Mouse (Mus musculus) embryonic facial prominence, embryonic 13.5 days (tissue): Measurements from ENCODE around the gene Txndc2. TPM values are rescaled to one million over a fixed set of nuclear protein-coding genes. Genes with fewer than 3 reads are reported as not detected.

ENCODE experiments used
- ATAC-seq: fragments of 200-750 bp; cut with Nextera tagmentation; 2 replicates; pipeline ENCODE4 v1.8.0; 2017; ENCODE audit warnings: low read depth; ENCODE audit not compliant: insufficient number of reproducible peaks, insufficient read depth, low FRiP score, low TSS enrichment
- H3K27ac ChIP-seq: fragments of 300-500 bp; sonication (generic); 2 replicates; pipeline ENCODE4 v1.5.1; 2015; ENCODE audit warnings: moderate library complexity, mild to moderate bottlenecking, inconsistent platforms
- H3K27me3 ChIP-seq: fragments of 300-500 bp; sonication (generic); 2 replicates; pipeline ENCODE4 v1.6.1; 2015; ENCODE audit warnings: mild to moderate bottlenecking, inconsistent platforms
- H3K36me3 ChIP-seq: fragments of 300-500 bp; sonication (generic); 2 replicates; pipeline ENCODE4 v1.6.1; 2015; ENCODE audit warnings: mild to moderate bottlenecking, inconsistent platforms
- H3K4me1 ChIP-seq: fragments of 300-500 bp; sonication (generic); 2 replicates; pipeline ENCODE4 v1.6.1; 2015; ENCODE audit warnings: inconsistent platforms
- H3K4me2 ChIP-seq: fragments of 300-500 bp; sonication (generic); 2 replicates; pipeline ENCODE4 v1.6.1; 2015; ENCODE audit warnings: moderate library complexity, mild to moderate bottlenecking, inconsistent platforms
- H3K4me3 ChIP-seq: fragments of 300-500 bp; sonication (generic); 2 replicates; pipeline ENCODE4 v1.5.1; 2015; ENCODE audit warnings: mild to moderate bottlenecking, inconsistent platforms
- H3K9ac ChIP-seq: fragments of 300-500 bp; sonication (generic); 2 replicates; pipeline ENCODE4 v1.6.1; 2015; ENCODE audit warnings: mild to moderate bottlenecking, inconsistent platforms
- H3K9me3 ChIP-seq: fragments of 300-500 bp; sonication (generic); 2 replicates; pipeline ENCODE4 v1.6.1; 2016; ENCODE audit warnings: inconsistent platforms
- WGBS: fragments of 180-500 bp; shearing (Covaris S2); methylation state at CpG from one replicate; pipeline ENCODE4 v1.1.7; 2015; ENCODE audit warnings: mixed read lengths; 5-methylcytosine and 5-hydroxymethylcytosine counted together
- polyA plus RNA-seq: library from polyadenylated mRNA; unstranded; fragments of >200 nt; fragmentation: Nextera tagmentation; extraction: Ambion mirVana; gene quantifications from 2 replicates; pipeline ENCODE4 v1.2.1, GENCODE M21; 2015

Gene Txndc2
- polyA plus RNA-seq, 1 experiment from 2014 or later: not detected

DNA sequence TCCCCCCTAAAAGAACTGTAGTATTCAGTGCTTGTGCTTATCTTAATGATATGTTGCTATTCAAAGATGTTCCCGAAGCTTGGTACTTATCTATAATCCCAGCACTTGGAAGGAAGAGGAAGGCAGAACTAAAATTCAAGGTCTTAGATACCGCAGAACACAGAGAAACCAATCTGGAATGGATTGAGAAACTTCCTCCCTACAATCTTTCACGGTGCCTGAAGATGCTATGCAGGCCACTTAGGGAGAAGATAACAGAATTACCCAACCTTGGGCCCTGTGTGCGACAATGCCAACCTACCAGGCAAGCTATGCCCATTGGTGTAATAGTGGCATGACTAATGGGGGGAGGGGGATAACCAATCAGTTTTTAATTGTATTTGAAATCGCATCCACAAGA, 33.2 kb downstream of the Txndc2 start:
- no peak overlapping the region for H3K4me2 ChIP-seq
- no peak overlapping the region for H3K27ac ChIP-seq
- no peak for ATAC-seq
- 71% methylated on average over 5 of the region's 5 CpGs for WGBS
- no peak overlapping the region for H3K4me3 ChIP-seq
- no peak overlapping the region for H3K9ac ChIP-seq
- H3K9me3 ChIP-seq: no peaks in the 10 kb centered on the region
- no peaks in the 10 kb centered on the region for H3K36me3 ChIP-seq
- peaks cover 41% of the 10 kb centered on the region for H3K4me1 ChIP-seq
- no peaks in the 10 kb centered on the region for H3K27me3 ChIP-seq

DNA sequence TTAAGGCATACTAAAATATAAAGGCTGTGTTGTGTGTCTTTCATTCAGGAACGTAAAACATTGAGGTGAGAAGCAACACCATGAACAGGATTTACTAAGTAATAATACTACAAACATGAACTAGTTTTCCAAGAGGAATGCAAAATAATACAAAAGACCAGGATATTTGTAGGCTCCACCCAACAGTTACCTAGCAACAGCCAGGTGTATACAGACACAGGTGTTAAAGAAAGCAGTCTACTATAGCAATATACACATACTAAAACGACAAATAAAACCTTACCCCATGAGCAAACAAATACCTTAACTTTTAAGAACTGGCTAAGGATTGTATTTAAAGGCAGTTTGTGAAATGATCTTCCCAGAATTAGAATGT, 33.7 kb downstream of the Txndc2 start:
- peaks cover 41% of the 10 kb centered on the region for H3K4me1 ChIP-seq
- H3K27me3 ChIP-seq: no peaks in the 10 kb centered on the region
- ATAC-seq: no peak
- H3K4me3 ChIP-seq: no peak overlapping the region
- H3K9ac ChIP-seq: no peak overlapping the region
- no peaks in the 10 kb centered on the region for H3K36me3 ChIP-seq
- no peak overlapping the region for H3K4me2 ChIP-seq
- H3K9me3 ChIP-seq: no peaks in the 10 kb centered on the region
- WGBS: 82% methylated on average over 2 of the region's 2 CpGs
- no peak overlapping the region for H3K27ac ChIP-seq

DNA sequence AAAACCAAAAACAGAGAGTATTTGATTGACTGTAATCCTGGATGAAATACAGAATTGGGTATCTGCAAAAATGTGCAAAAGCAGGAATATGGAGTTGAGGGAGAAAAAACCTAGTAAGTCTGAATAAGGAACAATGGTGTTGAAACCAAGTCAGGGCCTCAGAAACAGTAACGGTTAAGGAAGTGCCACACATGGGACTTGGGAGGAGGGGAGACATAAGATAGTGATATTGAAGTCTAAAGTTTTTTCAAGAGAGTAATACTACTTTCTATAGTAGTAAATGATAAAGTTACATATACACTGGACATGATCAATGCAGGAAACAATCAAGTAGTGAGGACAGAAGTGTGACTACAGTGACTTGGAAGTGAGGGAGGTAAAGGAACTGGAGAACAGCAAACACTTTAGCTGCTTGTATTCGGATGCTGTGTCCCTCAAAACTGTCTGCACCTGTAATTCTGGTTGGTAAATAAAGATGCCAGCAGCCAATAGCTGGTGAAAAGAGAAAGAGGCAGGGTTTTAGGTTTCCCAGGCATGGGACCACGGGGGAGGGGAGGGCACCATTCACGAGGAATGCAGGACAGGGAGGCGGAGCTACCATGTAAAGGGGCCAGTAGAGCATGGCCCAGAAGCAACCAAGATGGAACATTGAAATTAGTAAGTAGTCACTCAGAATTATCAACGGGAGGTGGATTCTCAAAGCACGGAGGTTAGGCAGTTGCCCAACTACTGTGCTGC, 34.2 kb downstream of the Txndc2 start:
- H3K27me3 ChIP-seq: no peaks in the 10 kb centered on the region
- 53% methylated on average over 7 of the region's 7 CpGs for WGBS
- no peak overlapping the region for H3K4me2 ChIP-seq
- H3K9me3 ChIP-seq: no peaks in the 10 kb centered on the region
- no peak for ATAC-seq
- no peak overlapping the region for H3K4me3 ChIP-seq
- H3K36me3 ChIP-seq: no peaks in the 10 kb centered on the region
- H3K9ac ChIP-seq: no peak overlapping the region
- H3K27ac ChIP-seq: no peak overlapping the region
- H3K4me1 ChIP-seq: peaks cover 41% of the 10 kb centered on the region

DNA sequence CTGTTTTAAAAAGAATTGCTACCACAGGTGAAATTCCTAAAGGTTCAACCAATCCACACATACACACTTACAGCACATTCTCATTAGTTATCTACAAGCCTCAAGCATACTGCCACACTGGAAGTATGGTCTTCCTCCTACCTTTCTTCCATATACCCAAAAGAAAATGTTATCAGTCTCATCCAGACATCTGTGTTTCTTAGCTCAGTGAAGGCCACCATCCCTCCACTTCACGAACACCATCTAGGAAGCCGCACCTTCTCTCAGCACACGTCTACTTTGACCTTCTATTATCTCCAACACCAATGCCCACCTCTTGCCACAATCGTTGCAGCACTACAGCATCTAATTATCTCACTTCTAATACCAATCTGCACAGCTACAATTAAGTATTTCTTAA, 36.0 kb downstream of the Txndc2 start:
- Histone ChIP-seq H3K4me1 (peaks cover 35% of the 10 kb centered on the region), H3K9me3 (no peaks in the 10 kb centered on the region), H3K27ac (no peak overlapping the region), H3K36me3 (no peaks in the 10 kb centered on the region), H3K27me3 (no peaks in the 10 kb centered on the region), H3K4me2 (no peak overlapping the region), H3K9ac (no peak overlapping the region), H3K4me3 (no peak overlapping the region)
- 87% methylated on average over 4 of the region's 4 CpGs for WGBS
- no peak for ATAC-seq

DNA sequence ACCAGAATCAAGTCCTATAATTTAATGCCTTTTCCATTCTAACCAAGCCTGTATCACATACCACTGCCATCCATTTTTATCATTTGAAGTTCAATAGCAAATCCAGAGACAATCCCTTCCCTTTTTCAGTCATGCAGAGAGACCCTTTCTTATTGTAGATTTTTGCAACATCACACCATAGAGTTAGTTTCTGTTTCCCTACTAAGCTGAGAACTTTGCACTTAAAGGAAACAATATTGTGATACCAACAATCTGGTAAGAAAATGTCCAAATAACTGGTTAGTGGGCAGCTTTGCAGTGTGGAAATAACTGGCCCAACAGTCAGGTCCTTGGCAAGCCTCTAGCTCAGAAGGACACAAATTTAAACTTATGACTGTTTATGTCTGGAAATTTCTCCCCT, 37.1 kb downstream of the Txndc2 start:
- no peak for ATAC-seq

DNA sequence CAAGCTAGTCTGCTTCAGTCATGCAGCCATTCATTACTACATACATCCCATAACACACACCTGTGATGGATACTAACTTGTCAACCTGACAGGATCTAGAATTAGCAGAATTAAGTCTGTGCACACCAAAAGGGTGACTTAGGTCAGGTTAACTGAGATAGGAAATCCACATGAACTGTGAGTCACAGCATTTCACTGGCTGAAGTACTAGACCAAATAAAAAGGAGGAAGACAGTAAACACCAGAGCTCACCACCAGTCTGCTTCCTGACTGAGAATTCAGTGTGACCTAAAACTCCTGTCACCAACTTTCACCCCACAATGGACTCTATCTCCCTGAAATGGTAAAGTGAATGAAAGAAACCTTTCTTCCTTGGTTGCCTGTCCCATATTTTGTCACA, 37.7 kb downstream of the Txndc2 start:
- H3K4me3 ChIP-seq: no peak overlapping the region
- H3K27me3 ChIP-seq: no peaks in the 10 kb centered on the region
- no peak for ATAC-seq
- H3K9me3 ChIP-seq: no peaks in the 10 kb centered on the region
- no peak overlapping the region for H3K4me2 ChIP-seq
- no peak overlapping the region for H3K27ac ChIP-seq
- H3K4me1 ChIP-seq: peaks cover 28% of the 10 kb centered on the region
- no peaks in the 10 kb centered on the region for H3K36me3 ChIP-seq
- no peak overlapping the region for H3K9ac ChIP-seq

More for the DNA sequence above, 37.1 kb downstream of the Txndc2 start:
- no peaks in the 10 kb centered on the region for H3K27me3 ChIP-seq
- no peaks in the 10 kb centered on the region for H3K36me3 ChIP-seq
- no peak overlapping the region for H3K9ac ChIP-seq
- H3K4me3 ChIP-seq: no peak overlapping the region
- no peaks in the 10 kb centered on the region for H3K9me3 ChIP-seq
- H3K4me2 ChIP-seq: no peak overlapping the region
- no peak overlapping the region for H3K27ac ChIP-seq
- peaks cover 32% of the 10 kb centered on the region for H3K4me1 ChIP-seq

DNA sequence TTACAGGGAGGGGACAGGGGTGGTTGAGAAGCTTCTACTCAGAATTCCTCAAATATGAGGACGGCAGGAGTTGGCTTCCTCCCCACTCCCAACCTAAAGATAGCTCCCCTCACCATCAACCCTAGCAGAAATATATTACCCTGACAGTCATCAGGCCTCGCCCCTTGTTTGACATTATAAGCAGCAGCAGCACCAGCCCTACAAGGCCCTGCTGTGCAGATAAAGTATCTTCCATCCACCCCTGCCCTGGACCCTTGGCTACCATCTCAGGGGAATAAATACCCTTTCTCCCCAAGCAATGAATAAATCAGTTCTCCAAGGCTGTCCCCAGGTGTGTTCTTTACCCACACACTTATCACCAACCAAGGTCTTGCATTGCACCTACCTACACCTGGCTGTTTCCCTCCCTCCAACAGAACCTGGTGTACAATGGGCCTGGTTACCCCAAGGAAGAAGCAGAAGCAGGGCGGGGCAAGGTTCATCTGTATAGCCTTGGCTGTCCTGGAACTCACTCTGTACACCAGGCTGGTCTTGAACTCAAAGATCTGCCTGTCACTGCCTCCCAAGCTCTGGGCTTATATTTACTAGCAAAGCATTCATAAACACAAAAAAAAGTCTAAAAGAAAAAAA, 44.0 kb downstream of the Txndc2 start:
- WGBS: 87% methylated on average over 3 of the region's 3 CpGs
- Histone ChIP-seq H3K36me3 (peaks cover 1% of the 10 kb centered on the region), H3K27ac (no peak overlapping the region), H3K4me1 (peaks cover 3% of the 10 kb centered on the region; the same call in 1 of the 2 replicates), H3K9me3 (no peaks in the 10 kb centered on the region), H3K27me3 (no peaks in the 10 kb centered on the region), H3K4me3 (no peak overlapping the region), H3K4me2 (no peak overlapping the region), H3K9ac (no peak overlapping the region)
- ATAC-seq: no peak

DNA sequence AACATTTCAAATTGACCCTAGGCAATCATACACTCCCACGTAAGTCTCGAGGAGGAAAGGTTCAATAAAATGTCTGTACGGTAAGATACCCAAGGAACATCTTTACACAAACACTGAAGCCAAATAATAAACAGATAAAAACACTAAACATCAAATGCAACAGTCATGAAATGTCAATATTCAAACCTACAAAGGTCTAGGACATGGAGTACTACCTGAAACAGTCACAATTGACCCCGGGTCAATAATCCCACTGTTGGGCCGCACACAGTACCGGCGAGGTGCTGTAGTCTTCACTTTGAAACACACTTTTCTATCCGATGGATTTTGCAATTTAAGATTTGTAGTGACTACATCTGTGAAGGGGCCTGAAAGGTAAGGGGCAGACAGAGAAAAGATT, 47.3 kb downstream of the Txndc2 start:
- H3K27me3 ChIP-seq: no peaks in the 10 kb centered on the region
- no peak overlapping the region for H3K4me3 ChIP-seq
- H3K9ac ChIP-seq: no peak overlapping the region
- 94% methylated on average over 8 of the region's 8 CpGs for WGBS
- H3K27ac ChIP-seq: no peak overlapping the region
- no peak overlapping the region for H3K4me2 ChIP-seq
- H3K36me3 ChIP-seq: peaks cover 17% of the 10 kb centered on the region
- no peaks in the 10 kb centered on the region for H3K9me3 ChIP-seq
- H3K4me1 ChIP-seq: peaks cover 3% of the 10 kb centered on the region; the same call in 1 of the 2 replicates
- no peak for ATAC-seq

Other genes with a start within 250 kb of the Txndc2 start
- 0.25 and 0.36 TPM in 2 replicates for gene Tmem232, start 101.4 kb downstream of the Txndc2 start, polyA plus RNA-seq
- 187 and 192 TPM in 2 replicates for gene Vapa, start 28.6 kb downstream of the Txndc2 start, polyA plus RNA-seq
- gene Rab31, start 130.6 kb upstream of the Txndc2 start, polyA plus RNA-seq: 59.8 and 61.2 TPM in 2 replicates
- gene Ppp4r1, start 140.4 kb upstream of the Txndc2 start, polyA plus RNA-seq: 44.1 and 46.7 TPM in 2 replicates
- 94.1 and 105 TPM in 2 replicates for gene Ralbp1, start 243.6 kb upstream of the Txndc2 start, polyA plus RNA-seq